Mouse (Mus musculus) gastrocnemius, postnatal 14 days (tissue): ENCODE measurements around the gene Cflar. TPM values are rescaled to one million over a fixed set of nuclear protein-coding genes. Genes with fewer than 3 reads are reported as not detected.
"Not testable (repeated sequence)": the region's sequence is repeated elsewhere in the genome, so short reads cannot be mapped to it uniquely, and the experiment has no call there.

Source experiments
- DNase-seq: peaks from one replicate; pipeline ENCODE4 v3.0.0; 2021; ENCODE audit warnings: mixed read lengths
- intact Hi-C: fragments of 180-260 bp; cut with DNase I; formaldehyde crosslinking; loops from one replicate; pipeline ENCODE4 v1.15.1; 2025; ENCODE audit warnings: low total_unique reads
- long read RNA-seq, 2 experiments: library from polyadenylated mRNA; stranded (forward); transcript quantifications; one replicate each; pipeline ENCODE4 v2.0.0; 2021
- total RNA-seq, 2 experiments: library from RNA; stranded (reverse); gene quantifications; 2 replicates each; pipeline ENCODE4 v1.2.3; 2021

Cflar gene
- total RNA-seq, result 10 to 100 TPM; 32.9 to 43.5 TPM
- long read RNA-seq, experiment 1, partial matches to known transcripts, result 1 of 27 reads
- long read RNA-seq, experiment 1, other reads (novel, unspliced or antisense), result 23 of 27 reads
- long read RNA-seq, experiment 2, transcript Cflar-208 (2 exons, 378 nt), result minor isoform, 5 of 35 reads
- long read RNA-seq, experiment 2, transcript Cflar-213 (1 exons, 3,677 nt), result major isoform, 14 of 35 reads
- long read RNA-seq, experiment 2, partial matches to known transcripts, result 2 of 35 reads
- long read RNA-seq, experiment 2, other reads (novel, unspliced or antisense), result 10 of 35 reads

GRCm38 (mm10) chr1:58711365-58712016 lies at the start of gene Cflar:
Cflar (plus strand) TSS chr1:58711508.
- intact Hi-C loops, result no loop called here
- peak; percentile 82 for DNase-seq

GRCm38 (mm10) chr1:58662671-58663070 lies 48.6 kb upstream of the Cflar start:
- intact Hi-C loops, DNase-seq: not testable (repeated sequence)

DNA sequence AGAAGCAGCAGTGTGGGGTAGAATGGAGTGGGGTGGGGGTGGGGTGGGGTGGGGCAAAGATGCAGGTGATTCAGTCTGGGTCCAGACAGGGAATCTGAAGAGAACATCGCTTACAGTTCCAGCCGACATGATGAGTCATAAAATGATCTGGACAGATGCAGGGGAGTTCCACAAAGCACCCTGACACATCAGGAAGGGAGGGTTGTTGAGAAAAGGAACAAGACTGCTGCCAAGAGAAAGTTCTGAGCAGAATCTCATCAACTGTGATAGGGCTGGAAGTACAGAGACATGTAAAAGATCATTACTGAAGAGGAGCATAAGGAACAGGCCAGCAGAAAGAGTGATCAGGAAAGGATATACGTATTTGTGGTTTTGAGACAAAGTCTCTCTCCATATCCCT lies 47.9 kb upstream of the Cflar start:
- intact Hi-C loops, DNase-seq: not testable (repeated sequence)

GRCm38 (mm10) chr1:58668191-58668590 lies 43.1 kb upstream of the Cflar start:
- intact Hi-C loops, result no loop called here
- no peak for DNase-seq

- intact Hi-C loops, DNase-seq: not testable (repeated sequence)
Observed at GRCm38 (mm10) chr1:58669635-58670034, 41.7 kb upstream of the Cflar start.

GRCm38 (mm10) chr1:58672116-58672515 lies 39.2 kb upstream of the Cflar start:
- DNase-seq, result no peak
- intact Hi-C loops, result no loop called here

DNA sequence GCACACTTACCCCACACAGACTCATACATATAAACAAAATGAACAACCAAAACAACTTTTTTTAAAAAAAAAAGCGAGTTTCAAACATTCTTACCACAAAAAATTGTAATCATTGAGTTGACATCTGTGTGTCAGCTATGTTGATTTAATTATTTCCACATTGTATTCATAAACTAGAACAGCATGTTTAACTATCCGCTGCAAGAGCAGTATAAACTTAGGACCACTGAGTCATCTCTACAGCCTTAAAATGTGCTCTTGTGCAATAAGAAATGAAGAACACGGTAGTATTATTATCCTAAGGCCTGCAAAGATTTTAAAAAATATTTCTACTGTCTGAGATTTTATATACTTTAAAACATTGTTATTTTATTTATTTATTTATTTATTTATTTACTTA lies 36.3 kb upstream of the Cflar start:
- DNase-seq, result no peak
- intact Hi-C loops, result no loop called here

DNA sequence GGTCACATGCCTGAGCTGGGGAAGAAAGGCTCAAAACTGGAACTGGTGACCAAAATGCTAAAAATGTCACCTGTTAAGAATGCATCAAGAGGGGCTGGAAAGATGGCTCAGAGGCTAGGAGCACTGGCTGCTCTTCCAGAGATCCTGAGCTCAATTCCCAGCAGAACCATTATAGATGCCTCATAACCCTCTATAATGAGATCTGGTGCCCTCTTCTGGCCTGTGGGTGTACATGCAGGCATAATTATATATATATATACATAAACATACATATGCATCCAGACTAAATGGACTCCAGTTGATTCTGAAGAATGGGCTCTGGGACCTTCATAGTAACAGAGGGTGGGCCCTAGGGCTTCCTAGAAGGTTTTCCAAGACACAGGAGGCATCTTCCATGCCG lies 33.7 kb upstream of the Cflar start:
- peak; percentile 13 for DNase-seq
- intact Hi-C loops, result no loop called here

- DNase-seq, intact Hi-C loops: not testable (repeated sequence)
Observed at GRCm38 (mm10) chr1:58678412-58678811, 32.9 kb upstream of the Cflar start.

DNA sequence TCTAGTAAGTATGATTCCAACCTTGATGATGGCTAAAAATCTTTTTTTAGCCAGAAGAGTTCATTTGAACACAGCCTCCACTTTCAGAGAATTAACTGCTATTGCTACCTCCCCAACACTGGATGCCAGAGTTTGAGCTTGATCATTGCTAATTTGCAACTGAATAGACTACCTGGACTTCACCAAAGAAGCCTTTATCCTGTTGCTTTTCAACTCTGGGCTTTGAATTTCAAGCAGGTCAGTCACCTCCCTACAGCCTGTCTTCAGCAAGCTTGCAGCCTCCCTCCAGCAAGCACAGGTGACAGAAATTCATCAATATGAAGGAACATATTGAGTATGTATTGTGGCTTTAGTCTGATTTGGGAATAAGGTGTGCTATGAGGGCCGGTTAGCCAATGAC lies 21.9 kb upstream of the Cflar start:
- intact Hi-C loops, result no loop called here
- DNase-seq, result no peak

DNA sequence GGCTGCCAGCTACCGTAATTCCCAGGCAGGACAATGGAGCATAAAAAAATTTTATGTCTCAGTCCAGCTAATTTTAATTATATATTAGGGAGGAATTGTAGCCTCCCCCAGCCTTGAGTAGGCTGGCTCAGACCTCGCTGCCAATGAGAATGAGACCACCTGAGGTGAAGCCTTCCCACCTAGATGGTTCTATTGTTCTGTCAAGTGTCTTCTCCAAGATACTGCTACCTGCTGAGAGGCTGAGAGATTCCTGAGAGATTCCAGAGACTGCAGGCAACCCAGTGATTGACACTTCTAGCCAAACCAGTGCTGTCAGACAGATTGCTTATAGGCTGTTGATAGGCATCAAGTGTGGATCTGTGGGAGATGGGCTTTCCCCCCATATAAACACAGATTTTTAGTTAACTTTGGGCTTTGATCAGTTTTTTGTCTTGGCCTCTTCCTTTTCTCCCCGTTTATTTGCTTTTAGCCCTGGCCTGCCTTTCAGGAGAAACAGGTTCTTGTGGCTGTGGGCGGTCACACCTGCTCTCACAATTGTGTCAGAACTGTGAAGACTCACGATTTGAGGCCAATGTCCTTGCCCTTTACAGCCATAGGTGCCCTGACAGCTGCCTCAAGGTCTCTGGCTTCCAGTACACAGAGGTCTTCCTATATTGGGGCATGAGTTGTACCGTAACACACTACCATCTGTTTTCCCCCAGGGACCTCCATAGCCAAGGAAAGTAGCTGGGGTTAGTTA lies 21.1 kb upstream of the Cflar start:
- DNase-seq, result no peak
- intact Hi-C loops, result no loop called here

- intact Hi-C loops, DNase-seq: not testable (repeated sequence)
Observed at GRCm38 (mm10) chr1:58690834-58691488, 20.3 kb upstream of the Cflar start.

- DNase-seq, intact Hi-C loops: not testable (repeated sequence)
Observed at GRCm38 (mm10) chr1:58691718-58692117, 19.6 kb upstream of the Cflar start.

DNA sequence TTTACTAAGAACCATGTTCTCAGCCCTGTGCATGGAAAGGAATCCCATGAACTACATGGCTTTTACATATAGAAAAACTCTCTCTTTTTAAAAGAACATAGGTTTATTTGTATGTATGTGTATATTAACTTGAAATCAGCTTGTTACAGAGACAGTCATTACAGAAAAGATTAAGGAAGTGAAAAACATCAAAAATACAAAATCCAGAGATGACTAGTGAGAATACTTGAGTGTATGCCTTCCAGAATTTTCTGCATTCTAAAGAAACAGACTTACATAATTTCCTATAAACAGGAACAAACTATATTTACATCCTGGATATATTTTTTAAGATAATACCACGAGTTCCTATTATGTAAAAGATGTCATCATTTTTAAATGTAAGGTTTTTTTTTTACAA lies 17.6 kb upstream of the Cflar start:
- no peak for DNase-seq
- intact Hi-C loops, result no loop called here

GRCm38 (mm10) chr1:58695810-58696209 lies 15.5 kb upstream of the Cflar start, which contains the start of gene Als2cr12:
Als2cr12 (minus strand) TSS chr1:58695989.
- not testable (repeated sequence) for DNase-seq
- intact Hi-C loops, result loop anchor here (5.0 kb wide), 1 partner anchor 201 kb away; no protein-coding TSS in a partner anchor

GRCm38 (mm10) chr1:58697607-58698006 lies 13.7 kb upstream of the Cflar start:
- not testable (repeated sequence) for DNase-seq
- intact Hi-C loops, result loop anchor here (5.0 kb wide), 1 partner anchor 200 kb away; no protein-coding TSS in a partner anchor

GRCm38 (mm10) chr1:58698781-58699180 lies 12.5 kb upstream of the Cflar start:
- intact Hi-C loops, result loop anchor here (5.0 kb wide), 1 partner anchor 199 kb away; no protein-coding TSS in a partner anchor
- DNase-seq, result no peak

DNA sequence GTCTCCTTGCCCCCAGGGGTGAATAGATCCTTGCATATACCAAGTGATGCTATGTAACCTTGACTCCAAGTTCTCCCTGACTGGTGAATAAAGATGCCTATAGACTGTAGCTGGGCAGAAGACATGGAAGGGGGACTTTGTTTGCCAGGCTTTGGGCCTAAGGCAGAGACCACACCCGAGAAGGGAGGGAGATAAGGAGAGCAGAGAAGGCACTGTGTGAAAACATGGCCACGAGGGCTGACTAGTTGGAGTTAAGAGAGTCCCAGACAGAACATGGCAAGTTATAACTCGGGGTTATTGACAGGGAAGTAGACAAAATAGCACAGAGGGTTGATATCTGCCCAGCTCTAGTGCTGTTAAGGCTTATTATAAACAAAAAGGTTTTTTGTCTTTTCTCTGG lies 11.3 kb upstream of the Cflar start:
- intact Hi-C loops, result loop anchor here (5.0 to 10.0 kb wide), 2 partner anchors 65 to 197 kb away; no protein-coding TSS in a partner anchor
- DNase-seq, result no peak

- intact Hi-C loops, result loop anchor here (10.0 kb wide), 1 partner anchor 66 kb away; no protein-coding TSS in a partner anchor
- DNase-seq, result not testable (repeated sequence)
Observed at GRCm38 (mm10) chr1:58700580-58701162, 10.6 kb upstream of the Cflar start.
